Mouse (Mus musculus) cerebellum, adult 2 months (tissue): Measurements from ENCODE around the gene Minpp1. TPM values are rescaled to one million over a fixed set of nuclear protein-coding genes. Genes with fewer than 3 reads are reported as not detected.
"Not testable (repeated sequence)": the region's sequence is repeated elsewhere in the genome, so short reads cannot be mapped to it uniquely, and the experiment has no call there.

Experiments used
- DNase-seq, 2 experiments: peaks; one replicate each; pipeline ENCODE4 v3.0.0; 2021
- H3K27ac ChIP-seq: fragments of 200-500 bp; 2 replicates; pipeline ENCODE4 v1.5.1; 2012; ENCODE audit warnings: low read length, control low read depth, inconsistent platforms; ENCODE audit not compliant: insufficient read depth
- H3K27me3 ChIP-seq: fragments of 200-500 bp; 2 replicates; pipeline ENCODE4 v1.6.1; 2012; ENCODE audit warnings: inconsistent platforms, mild to moderate bottlenecking, low read length, moderate library complexity; ENCODE audit not compliant: control insufficient read depth, insufficient read depth
- H3K4me1 ChIP-seq: fragments of 200-500 bp; 2 replicates; pipeline ENCODE4 v1.6.1; 2011; ENCODE audit warnings: low read length; ENCODE audit not compliant: control insufficient read depth, insufficient read depth
- H3K4me3 ChIP-seq: fragments of 200-500 bp; replicated peaks from 2 replicates; pipeline ENCODE3; 2011; ENCODE audit warnings: mild to moderate bottlenecking, low read depth, low read length, control low read depth; ENCODE audit not compliant: insufficient read depth
- CTCF ChIP-seq: fragments of 200-500 bp; IDR thresholded peaks from 2 replicates; pipeline ENCODE4 v1.5.1; 2011; ENCODE audit warnings: low read depth, mild to moderate bottlenecking, control low read depth, low read length, moderate library complexity, borderline replicate concordance; ENCODE audit not compliant: insufficient read depth
- POLR2A ChIP-seq: fragments of 200-500 bp; IDR thresholded peaks from 2 replicates; pipeline ENCODE4 v1.6.1; 2011; ENCODE audit warnings: low read length, control low read depth, borderline replicate concordance; ENCODE audit not compliant: insufficient read depth
- WGBS: fragments of 180-500 bp; shearing (Covaris S2); methylation state at CpG from one replicate; pipeline ENCODE4 v1.1.7; 2018; 5-methylcytosine and 5-hydroxymethylcytosine counted together
- polyA plus RNA-seq: library from polyadenylated mRNA; depleted of rRNA; stranded (reverse); fragments of >200 nt; gene quantifications from 2 replicates; pipeline ENCODE4 v1.2.3, GENCODE M21; 2012

Minpp1 gene
- polyA plus RNA-seq, 1 experiment = 41.3 TPM

DNA sequence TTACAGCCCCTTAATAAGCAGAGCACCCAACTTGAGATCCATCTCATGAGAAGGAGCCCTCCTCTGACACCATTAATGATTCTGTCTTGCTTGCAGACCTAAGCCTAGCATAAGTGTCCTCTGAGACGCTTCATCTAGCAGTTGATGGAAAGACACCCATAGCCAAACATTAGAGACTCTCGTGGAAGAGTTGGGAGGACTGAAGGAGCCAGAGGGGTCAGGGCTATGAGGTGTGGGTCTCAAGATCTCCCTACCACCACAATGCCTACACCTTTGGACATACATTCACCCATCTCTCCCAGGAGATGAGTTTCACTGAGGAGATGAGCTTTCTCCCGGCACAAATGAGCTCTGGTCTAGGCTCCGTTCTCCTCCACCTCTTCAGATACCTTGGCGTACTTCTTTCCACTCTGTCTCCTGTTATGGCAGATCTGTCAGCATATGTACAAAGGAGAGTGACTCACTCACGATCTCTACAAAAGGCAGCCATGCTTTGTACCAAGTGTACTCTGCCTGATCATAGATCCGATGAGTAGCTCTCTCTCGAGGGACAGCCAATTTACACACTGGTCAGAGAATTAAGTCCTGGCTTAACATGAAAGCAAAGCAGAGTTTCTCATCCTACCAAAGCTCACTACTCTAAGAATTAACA, 4.7 kb upstream of the Minpp1 start:
- TF ChIP-seq CTCF (no peak), POLR2A (no peak)
- 85% methylated on average over 8 of the region's 8 CpGs for WGBS
- Histone ChIP-seq H3K27ac (no peak overlapping the region), H3K27me3 (no peaks in the 10 kb centered on the region; the same call in 1 of the 2 replicates), H3K4me1 (peaks cover 3% of the 10 kb centered on the region; the same call in 1 of the 2 replicates), H3K4me3 (no peak overlapping the region)
- no peak for DNase-seq

DNA sequence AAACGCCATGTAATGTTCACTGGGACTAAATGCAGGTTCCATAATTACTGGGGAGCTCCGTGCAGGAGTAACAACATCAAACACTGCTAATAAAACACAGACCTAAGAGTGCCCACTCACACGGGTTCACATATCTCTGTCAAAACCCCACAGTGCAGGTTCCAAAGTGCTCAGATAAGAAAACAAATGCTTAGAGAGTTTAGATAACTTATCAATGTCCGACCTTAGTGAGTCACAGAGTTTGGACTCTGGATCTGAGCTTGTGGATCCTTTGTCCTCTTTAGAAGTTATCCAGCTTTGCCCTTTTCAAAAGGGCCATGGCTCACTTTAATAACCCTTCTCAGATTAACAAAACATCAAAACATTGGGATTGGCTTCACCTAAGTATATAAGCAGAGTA, 4.1 kb upstream of the Minpp1 start:
- no peak overlapping the region for H3K27ac ChIP-seq
- no peak for TF ChIP-seq CTCF
- no peak for TF ChIP-seq POLR2A
- no peaks in the 10 kb centered on the region; the same call in 1 of the 2 replicates for H3K27me3 ChIP-seq
- 79% methylated on average over 4 of the region's 4 CpGs for WGBS
- H3K4me3 ChIP-seq = no peak overlapping the region
- peaks cover 3% of the 10 kb centered on the region; the same call in 1 of the 2 replicates for H3K4me1 ChIP-seq
- no peak for DNase-seq

DNA sequence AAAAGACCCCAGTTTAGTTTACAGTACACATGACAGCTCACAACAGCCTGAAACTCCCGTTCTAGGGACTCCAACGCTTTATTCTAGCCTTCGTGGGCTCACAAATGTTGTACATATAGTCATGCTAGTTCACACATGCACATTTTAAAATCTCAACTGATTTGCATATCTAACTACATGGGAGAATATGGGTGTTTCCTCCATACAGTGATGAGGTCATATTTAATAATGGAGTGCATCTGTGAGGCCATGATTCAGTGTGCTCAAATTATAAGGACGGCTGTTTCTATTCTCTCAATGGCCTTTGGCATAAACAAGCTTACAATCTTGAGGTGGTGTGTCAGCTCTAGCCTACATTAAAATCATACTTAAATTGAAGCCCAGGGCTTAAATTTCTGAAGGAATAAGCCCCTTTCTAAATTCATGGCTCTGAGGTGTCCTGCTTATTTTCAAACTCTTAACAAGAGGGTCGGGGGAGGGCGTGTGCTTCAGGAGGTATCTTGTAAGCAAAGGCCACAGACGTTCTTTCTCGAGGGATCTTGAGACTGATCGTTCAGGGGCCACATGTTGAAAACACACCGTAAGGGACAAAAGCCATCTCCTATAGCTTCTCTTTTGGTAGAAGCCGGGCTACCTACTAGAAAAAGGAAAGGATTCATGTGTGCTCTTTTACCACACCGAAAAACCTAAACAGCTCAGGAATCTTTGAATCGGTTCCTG, 468 bp upstream of the Minpp1 start:
- Histone ChIP-seq H3K27ac (peak overlapping the region; percentile 89), H3K4me1 (peaks cover 5% of the 10 kb centered on the region; the same call in 1 of the 2 replicates), H3K27me3 (no peaks in the 10 kb centered on the region; the same call in 1 of the 2 replicates), H3K4me3 (peak overlapping the region; percentile 99)
- no peak for DNase-seq
- WGBS = 16% methylated on average over 13 of the region's 13 CpGs
- TF ChIP-seq CTCF (no peak), POLR2A (no peak)

DNA sequence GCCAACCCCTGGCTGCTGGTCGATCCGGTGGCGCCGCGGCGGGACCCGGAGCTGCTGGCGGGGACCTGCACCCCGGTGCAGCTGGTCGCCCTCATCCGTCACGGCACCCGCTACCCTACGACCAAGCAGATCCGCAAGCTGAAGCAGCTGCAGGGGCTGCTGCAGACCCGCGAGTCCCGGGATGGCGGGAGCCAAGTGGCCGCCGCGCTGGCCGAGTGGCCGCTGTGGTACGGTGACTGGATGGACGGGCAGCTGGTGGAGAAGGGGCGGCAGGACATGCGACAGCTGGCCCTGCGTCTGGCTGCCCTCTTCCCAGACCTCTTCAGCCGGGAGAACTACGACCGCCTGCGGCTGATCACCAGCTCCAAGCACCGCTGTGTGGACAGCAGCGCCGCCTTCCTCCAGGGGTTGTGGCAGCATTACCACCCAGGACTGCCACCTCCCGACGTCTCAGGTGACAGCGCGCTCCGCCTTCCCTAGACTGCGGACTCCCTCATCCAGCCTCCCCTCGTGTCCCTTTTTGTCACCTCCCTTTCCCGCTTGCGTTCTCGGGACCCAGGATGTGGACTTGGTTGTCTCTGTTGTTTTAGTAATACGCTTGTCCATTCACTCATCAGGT, 646 bp downstream of the Minpp1 start:
- H3K27me3 ChIP-seq, H3K4me1 ChIP-seq: not testable (repeated sequence)
- Histone ChIP-seq H3K4me3 (peak overlapping the region; percentile 99), H3K27ac (peak overlapping the region; percentile 89)
- TF ChIP-seq CTCF = peak; percentile 24; the same call in 1 of the 2 replicates
- under 1% methylated on average over 47 of the region's 47 CpGs for WGBS
- DNase-seq = peak in 1 of 2 experiments; percentile 61

DNA sequence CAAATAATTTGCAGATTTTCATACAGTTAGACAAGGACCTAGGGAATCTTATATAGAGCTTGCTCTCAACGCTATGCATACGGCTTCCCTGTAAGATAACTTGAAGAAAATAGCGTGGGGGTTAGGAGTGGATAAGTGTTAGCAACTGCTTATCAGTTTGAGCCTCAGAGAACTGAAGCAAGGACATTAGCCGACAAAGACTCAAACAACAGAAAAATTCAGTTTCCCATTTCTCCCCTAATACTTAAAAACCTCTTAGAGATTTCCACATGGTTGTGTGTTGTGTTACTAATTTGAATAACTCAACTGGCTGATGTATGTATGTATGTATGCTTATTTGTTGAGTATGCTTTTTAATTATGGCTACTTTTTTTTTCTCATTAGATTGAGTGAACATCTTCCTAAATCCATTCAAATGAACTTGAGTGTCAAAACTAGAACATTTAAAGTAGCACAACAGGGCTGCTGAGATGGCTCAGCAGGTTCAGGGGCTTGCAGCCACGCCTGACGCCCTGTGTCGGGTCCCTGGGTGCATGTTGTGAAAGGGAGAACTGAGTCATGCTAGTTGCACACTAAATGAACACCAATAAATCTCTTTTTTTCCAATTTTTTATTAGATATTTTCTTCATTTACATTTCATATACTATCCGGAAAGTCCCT, 2.2 kb downstream of the Minpp1 start:
- Histone ChIP-seq H3K4me3 (no peak overlapping the region), H3K4me1 (peaks cover 5% of the 10 kb centered on the region; the same call in 1 of the 2 replicates), H3K27ac (no peak overlapping the region), H3K27me3 (no peaks in the 10 kb centered on the region)
- no peak for TF ChIP-seq CTCF
- TF ChIP-seq POLR2A = no peak
- 84% methylated on average over 8 of the region's 8 CpGs for WGBS
- DNase-seq = no peak

DNA sequence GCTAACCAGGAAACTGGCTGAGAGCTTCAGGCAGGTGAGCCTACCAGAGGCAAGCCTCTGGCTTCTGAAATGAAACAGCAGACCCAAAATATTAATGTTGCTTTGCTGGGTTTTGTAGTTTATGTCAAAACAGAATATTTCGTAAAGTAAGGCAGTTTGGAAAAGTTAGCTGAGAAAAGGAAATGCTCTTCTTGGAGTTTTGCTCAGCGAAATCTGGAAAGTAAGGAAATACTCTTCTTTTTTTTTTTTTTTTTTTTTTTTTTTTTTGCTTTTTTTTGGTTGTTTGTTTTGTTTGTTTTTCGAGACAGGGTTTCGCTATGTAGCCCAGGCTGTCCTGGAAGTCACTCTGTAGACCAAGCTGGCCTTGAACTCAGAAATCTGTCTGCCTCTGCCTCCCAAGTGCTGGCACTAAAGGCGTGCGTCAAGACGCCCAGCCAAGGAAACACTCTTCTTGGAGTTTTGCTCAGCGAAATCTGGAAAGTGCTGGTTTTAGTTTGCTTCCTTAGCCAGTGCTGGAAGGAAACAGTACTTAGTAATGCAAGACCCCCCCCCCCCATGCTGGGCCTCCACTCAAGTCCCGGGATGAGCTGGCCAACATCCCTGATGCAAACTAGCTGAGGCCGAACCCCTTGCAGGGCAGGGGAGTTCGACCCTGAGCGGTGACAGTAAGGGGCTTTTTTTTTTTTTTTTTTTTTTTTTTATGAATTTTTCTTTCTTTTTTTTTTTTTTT, 3.8 kb downstream of the Minpp1 start:
- TF ChIP-seq POLR2A = no peak
- no peak for TF ChIP-seq CTCF
- Histone ChIP-seq H3K27ac (no peak overlapping the region), H3K4me3 (no peak overlapping the region), H3K4me1 (peaks cover 5% of the 10 kb centered on the region; the same call in 1 of the 2 replicates), H3K27me3 (no peaks in the 10 kb centered on the region)
- DNase-seq = no peak
- WGBS = 80% methylated on average over 12 of the region's 12 CpGs

DNA sequence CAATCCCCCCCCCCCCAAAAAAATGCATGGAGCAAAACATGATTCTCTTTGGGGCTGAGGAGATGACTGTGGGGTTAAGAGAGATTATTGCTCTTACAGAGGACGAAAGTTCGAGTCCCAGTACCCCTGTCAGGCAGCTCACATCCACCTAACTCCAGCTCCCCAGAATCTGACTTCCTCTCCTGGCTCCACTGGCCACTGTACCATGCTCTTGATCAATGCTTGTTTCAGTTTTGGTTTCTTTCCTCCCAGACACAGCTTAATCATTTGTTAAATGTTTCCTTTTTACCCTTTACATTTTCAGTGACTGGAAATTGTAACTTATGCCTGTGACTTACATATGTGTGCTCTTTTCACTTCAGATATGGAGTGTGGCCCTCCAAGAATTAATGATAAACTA, 5.4 kb downstream of the Minpp1 start:
- H3K4me1 ChIP-seq = 0 out of 2 replicates have a peak, but pooled peaks cover 3% of the 10 kb centered on the region
- H3K27ac ChIP-seq = no peak overlapping the region
- 94% methylated on average over 2 of the region's 2 CpGs for WGBS
- H3K27me3 ChIP-seq = no peaks in the 10 kb centered on the region
- TF ChIP-seq POLR2A (no peak), CTCF (no peak)
- DNase-seq = no peak
- no peak overlapping the region for H3K4me3 ChIP-seq
